Mouse (Mus musculus): ENCODE data around the gene Tmem255b.

Tmem255b gene

GRCm38 (mm10) chr8:13434889-13435288 lies at the start of gene Tmem255b:
Tmem255b (plus strand) TSS chr8:13435189.
- DNase-seq (ENCODE audit: low spot score): no peak

GRCm38 (mm10) chr8:13386366-13386765 lies 48.6 kb upstream of the Tmem255b start:
- no peak for DNase-seq (ENCODE audit: low spot score)

- DNase-seq (ENCODE audit: low spot score): no peak
These were observed 47.3 kb upstream of the Tmem255b start for GRCm38 (mm10) chr8:13387728-13388127.

GRCm38 (mm10) chr8:13388744-13389143 lies 46.2 kb upstream of the Tmem255b start:
- no peak for DNase-seq (ENCODE audit: low spot score)

GRCm38 (mm10) chr8:13393869-13394268 lies 41.1 kb upstream of the Tmem255b start:
- DNase-seq (ENCODE audit: low spot score): no peak

GRCm38 (mm10) chr8:13396725-13397124 lies 38.3 kb upstream of the Tmem255b start, which contains the start of gene Atp4b:
Atp4b (minus strand) TSS chr8:13396825.
- DNase-seq (ENCODE audit: low spot score): no peak

- no peak for DNase-seq (ENCODE audit: low spot score)
These were observed 31.5 kb upstream of the Tmem255b start for GRCm38 (mm10) chr8:13403517-13403916.

- no peak for DNase-seq (ENCODE audit: low spot score)
These were observed 30.3 kb upstream of the Tmem255b start, which contains the start of gene Grk1 for GRCm38 (mm10) chr8:13404666-13405131. Grk1 (plus strand) TSS chr8:13405081.

- DNase-seq (ENCODE audit: low spot score): no peak
These were observed 29.0 kb upstream of the Tmem255b start for GRCm38 (mm10) chr8:13406011-13406410.

- peak; percentile 17 for DNase-seq (ENCODE audit: low spot score)
These were observed 23.4 kb upstream of the Tmem255b start for GRCm38 (mm10) chr8:13411597-13411996.

GRCm38 (mm10) chr8:13412891-13413558 lies 22.0 kb upstream of the Tmem255b start:
- peak; percentile 21 for DNase-seq (ENCODE audit: low spot score)

- no peak for DNase-seq (ENCODE audit: low spot score)
These were observed 21.1 kb upstream of the Tmem255b start for GRCm38 (mm10) chr8:13413823-13414390.

GRCm38 (mm10) chr8:13415879-13416278 lies 19.1 kb upstream of the Tmem255b start:
- no peak for DNase-seq (ENCODE audit: low spot score)

GRCm38 (mm10) chr8:13419111-13419639 lies 15.8 kb upstream of the Tmem255b start:
- DNase-seq (ENCODE audit: low spot score): no peak

GRCm38 (mm10) chr8:13420970-13421369 lies 14.0 kb upstream of the Tmem255b start:
- no peak for DNase-seq (ENCODE audit: low spot score)

GRCm38 (mm10) chr8:13427351-13427750 lies 7.6 kb upstream of the Tmem255b start:
- DNase-seq (ENCODE audit: low spot score): no peak

- no peak for DNase-seq (ENCODE audit: low spot score)
These were observed 6.8 kb upstream of the Tmem255b start for GRCm38 (mm10) chr8:13428156-13428555.

GRCm38 (mm10) chr8:13430412-13430811 lies 4.6 kb upstream of the Tmem255b start:
- no peak for DNase-seq (ENCODE audit: low spot score)

- no peak for DNase-seq (ENCODE audit: low spot score)
These were observed 4.1 kb upstream of the Tmem255b start for GRCm38 (mm10) chr8:13430866-13431265.

- DNase-seq (ENCODE audit: low spot score): no peak
These were observed 1.9 kb upstream of the Tmem255b start for GRCm38 (mm10) chr8:13433130-13433529.

GRCm38 (mm10) chr8:13436052-13436451 lies 1.1 kb downstream of the Tmem255b start:
- no peak for DNase-seq (ENCODE audit: low spot score)

- no peak for DNase-seq (ENCODE audit: low spot score)
These were observed 2.5 kb downstream of the Tmem255b start for GRCm38 (mm10) chr8:13437531-13437930.

GRCm38 (mm10) chr8:13442152-13442551 lies 7.2 kb downstream of the Tmem255b start:
- no peak for DNase-seq (ENCODE audit: low spot score)
